Mouse (Mus musculus): Measurements from ENCODE around the gene Apoa2. TPM values are rescaled to one million over a fixed set of nuclear protein-coding genes. Genes with fewer than 3 reads are reported as not detected.
A peak's percentile ranks its signal among the peaks of the same experiment; 100 is the strongest.

Apoa2 gene
- polyA plus RNA-seq, 1 experiment from 2014 or later = 0.88 TPM

- H3K9ac ChIP-seq (ENCODE audit: low read length) = no peak overlapping the region
- no peaks in the 10 kb centered on the region for H3K36me3 ChIP-seq (ENCODE audit: control insufficient read depth, insufficient read depth, low read length)
- peaks cover 24% of the 10 kb centered on the region for H3K27me3 ChIP-seq (replicated peaks; ENCODE audit: control insufficient read depth, insufficient read depth, low read length)
- DNase-seq (ENCODE audit: low spot score) = peak; percentile 31
- no peak overlapping the region for H3K27ac ChIP-seq (ENCODE audit: low read depth, low read length)
- no peak overlapping the region for H3K4me2 ChIP-seq (ENCODE audit: low read length)
- H3K4me1 ChIP-seq (ENCODE audit: control insufficient read depth, insufficient read depth, low read length) = peaks cover 6% of the 10 kb centered on the region; the same call in 1 of the 2 replicates
- ATAC-seq = peak; percentile 35; the same call in 1 of the 2 replicates
- 19% methylated on average over 14 of the region's 14 CpGs for WGBS
- no peak overlapping the region for H3K4me3 ChIP-seq (ENCODE audit: low read depth, low read length)
- H3K9me3 ChIP-seq (replicated peaks; ENCODE audit: control insufficient read depth, low read length) = no peaks in the 10 kb centered on the region
These were observed 35.3 kb upstream of the Apoa2 start for GRCm38 (mm10) chr1:171189476-171190114.

- no peaks in the 10 kb centered on the region for H3K9me3 ChIP-seq (replicated peaks; ENCODE audit: control insufficient read depth, low read length)
- H3K4me3 ChIP-seq (ENCODE audit: low read depth, low read length) = no peak overlapping the region
- peaks cover 25% of the 10 kb centered on the region for H3K27me3 ChIP-seq (replicated peaks; ENCODE audit: control insufficient read depth, insufficient read depth, low read length)
- H3K4me2 ChIP-seq (ENCODE audit: low read length) = no peak overlapping the region
- DNase-seq (ENCODE audit: low spot score) = no peak
- H3K4me1 ChIP-seq (ENCODE audit: control insufficient read depth, insufficient read depth, low read length) = peaks cover 9% of the 10 kb centered on the region; the same call in 1 of the 2 replicates
- WGBS = 91% methylated on average over 9 of the region's 9 CpGs
- no peaks in the 10 kb centered on the region for H3K36me3 ChIP-seq (ENCODE audit: control insufficient read depth, insufficient read depth, low read length)
- ATAC-seq = no peak
- H3K27ac ChIP-seq (ENCODE audit: low read depth, low read length) = no peak overlapping the region
- no peak overlapping the region for H3K9ac ChIP-seq (ENCODE audit: low read length)
These were observed 34.0 kb upstream of the Apoa2 start for GRCm38 (mm10) chr1:171190832-171191231.

GRCm38 (mm10) chr1:171192283-171192682 lies 32.6 kb upstream of the Apoa2 start:
- WGBS = 51% methylated on average over 10 of the region's 10 CpGs
- H3K9me3 ChIP-seq (replicated peaks; ENCODE audit: control insufficient read depth, low read length) = no peaks in the 10 kb centered on the region
- DNase-seq (ENCODE audit: low spot score) (no peak), ATAC-seq (no peak)
- H3K4me1 ChIP-seq (ENCODE audit: control insufficient read depth, insufficient read depth, low read length) = peaks cover 10% of the 10 kb centered on the region; the same call in 1 of the 2 replicates
- H3K36me3 ChIP-seq (ENCODE audit: control insufficient read depth, insufficient read depth, low read length) = no peaks in the 10 kb centered on the region
- peaks cover 34% of the 10 kb centered on the region for H3K27me3 ChIP-seq (replicated peaks; ENCODE audit: control insufficient read depth, insufficient read depth, low read length)
- H3K27ac ChIP-seq (ENCODE audit: low read depth, low read length) = no peak overlapping the region
- no peak overlapping the region for H3K4me3 ChIP-seq (ENCODE audit: low read depth, low read length)
- no peak overlapping the region for H3K9ac ChIP-seq (ENCODE audit: low read length)
- no peak overlapping the region for H3K4me2 ChIP-seq (ENCODE audit: low read length)

- peak overlapping the region; percentile 27 for H3K4me2 ChIP-seq (ENCODE audit: low read length)
- no peaks in the 10 kb centered on the region for H3K9me3 ChIP-seq (replicated peaks; ENCODE audit: control insufficient read depth, low read length)
- DNase-seq (ENCODE audit: low spot score) = peak; percentile 39
- H3K4me3 ChIP-seq (ENCODE audit: low read depth, low read length) = peak overlapping the region; percentile 9; the same call in 1 of the 2 replicates
- H3K4me1 ChIP-seq (ENCODE audit: control insufficient read depth, insufficient read depth, low read length) = peaks cover 10% of the 10 kb centered on the region; the same call in 1 of the 2 replicates
- H3K27me3 ChIP-seq (replicated peaks; ENCODE audit: control insufficient read depth, insufficient read depth, low read length) = peaks cover 34% of the 10 kb centered on the region
- H3K27ac ChIP-seq (ENCODE audit: low read depth, low read length) = no peak overlapping the region
- peak overlapping the region; percentile 3 for H3K9ac ChIP-seq (ENCODE audit: low read length)
- ATAC-seq = no peak
- 4% methylated on average over 18 of the region's 18 CpGs for WGBS
- H3K36me3 ChIP-seq (ENCODE audit: control insufficient read depth, insufficient read depth, low read length) = no peaks in the 10 kb centered on the region
These were observed 31.6 kb upstream of the Apoa2 start for GRCm38 (mm10) chr1:171193093-171193840.

- no peak overlapping the region for H3K27ac ChIP-seq (ENCODE audit: low read depth, low read length)
- H3K4me3 ChIP-seq (ENCODE audit: low read depth, low read length) = no peak overlapping the region
- peaks cover 7% of the 10 kb centered on the region; the same call in 1 of the 2 replicates for H3K4me1 ChIP-seq (ENCODE audit: control insufficient read depth, insufficient read depth, low read length)
- H3K36me3 ChIP-seq (ENCODE audit: control insufficient read depth, insufficient read depth, low read length) = no peaks in the 10 kb centered on the region
- H3K9me3 ChIP-seq (replicated peaks; ENCODE audit: control insufficient read depth, low read length) = no peaks in the 10 kb centered on the region
- no peak overlapping the region for H3K9ac ChIP-seq (ENCODE audit: low read length)
- peak overlapping the region; percentile 27; the same call in 1 of the 2 replicates for H3K4me2 ChIP-seq (ENCODE audit: low read length)
- H3K27me3 ChIP-seq (replicated peaks; ENCODE audit: control insufficient read depth, insufficient read depth, low read length) = peaks cover 34% of the 10 kb centered on the region
- 26% methylated on average over 11 of the region's 11 CpGs for WGBS
- DNase-seq (ENCODE audit: low spot score) (no peak), ATAC-seq (no peak)
These were observed 30.7 kb upstream of the Apoa2 start for GRCm38 (mm10) chr1:171193911-171194830.

GRCm38 (mm10) chr1:171195046-171195822 lies 29.6 kb upstream of the Apoa2 start:
- Histone ChIP-seq H3K4me3 (ENCODE audit: low read depth, low read length) (peak overlapping the region; percentile 43), H3K9ac (ENCODE audit: low read length) (peak overlapping the region; percentile 67), H3K4me1 (ENCODE audit: control insufficient read depth, insufficient read depth, low read length) (0 out of 2 replicates have a peak, but pooled peaks cover 3% of the 10 kb centered on the region), H3K9me3 (replicated peaks; ENCODE audit: control insufficient read depth, low read length) (no peaks in the 10 kb centered on the region), H3K36me3 (ENCODE audit: control insufficient read depth, insufficient read depth, low read length) (no peaks in the 10 kb centered on the region), H3K27ac (ENCODE audit: low read depth, low read length) (no peak overlapping the region), H3K4me2 (ENCODE audit: low read length) (peak overlapping the region; percentile 96), H3K27me3 (replicated peaks; ENCODE audit: control insufficient read depth, insufficient read depth, low read length) (peaks cover 34% of the 10 kb centered on the region)
- DNase-seq (ENCODE audit: low spot score) (peak; percentile 17), ATAC-seq (peak; percentile 1; the same call in 1 of the 2 replicates)
- 6% methylated on average over 20 of the region's 20 CpGs for WGBS

GRCm38 (mm10) chr1:171195887-171196397 lies 28.9 kb upstream of the Apoa2 start, which contains the start of gene Pcp4l1:
Gene Pcp4l1, minus strand, starts transcription at chr1:171196268.
- no peak within 1 kb of the TSS for H3K27ac ChIP-seq (ENCODE audit: low read depth, low read length)
- no peaks in the 10 kb centered on the region for H3K36me3 ChIP-seq (ENCODE audit: control insufficient read depth, insufficient read depth, low read length)
- no peaks in the 10 kb centered on the region for H3K9me3 ChIP-seq (replicated peaks; ENCODE audit: control insufficient read depth, low read length)
- H3K4me1 ChIP-seq (ENCODE audit: control insufficient read depth, insufficient read depth, low read length) = 0 out of 2 replicates have a peak, but pooled peaks cover 3% of the 10 kb centered on the region
- H3K27me3 ChIP-seq (replicated peaks; ENCODE audit: control insufficient read depth, insufficient read depth, low read length) = peaks cover 34% of the 10 kb centered on the region
- peak; percentile 73 for DNase-seq (ENCODE audit: low spot score)
- peak within 1 kb of the TSS; percentile 67 for H3K9ac ChIP-seq (ENCODE audit: low read length)
- peak within 1 kb of the TSS; percentile 96 for H3K4me2 ChIP-seq (ENCODE audit: low read length)
- H3K4me3 ChIP-seq (ENCODE audit: low read depth, low read length) = peak within 1 kb of the TSS; percentile 43
- under 1% methylated on average over 33 of the region's 33 CpGs for WGBS
- ATAC-seq = peak; percentile 87

Data from forebrain, embryonic 14.5 days (tissue).